Mouse (Mus musculus) testis, postnatal 14 days (tissue): Measurements from ENCODE around the gene Disc1.

Experiments used
- DNase-seq: peaks from one replicate; pipeline ENCODE4 v3.0.0; 2021; ENCODE audit warnings: low spot score

The Disc1 gene

GRCm38 (mm10) chr8:125066913-125067595 lies 13.1 kb downstream of the Disc1 start:
- no peak for DNase-seq

DNA sequence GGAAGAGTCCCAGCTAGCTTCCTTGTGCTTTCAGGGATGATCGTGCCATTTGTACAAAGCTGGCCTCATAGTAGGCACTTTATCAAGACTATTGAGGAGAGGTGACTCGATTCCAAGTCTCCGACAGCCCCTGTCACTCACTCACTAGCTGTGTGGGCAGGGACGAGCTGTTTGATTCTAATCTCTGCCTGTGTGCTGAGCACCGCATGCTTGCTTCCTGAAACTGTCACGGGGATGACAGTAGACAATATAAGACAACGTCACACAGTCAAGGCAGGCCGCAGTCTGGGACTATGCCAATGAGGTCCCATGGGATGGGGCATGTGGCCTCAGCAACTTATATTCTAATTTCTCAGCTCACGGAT lies 13.6 kb downstream of the Disc1 start:
- DNase-seq, result no peak

DNA sequence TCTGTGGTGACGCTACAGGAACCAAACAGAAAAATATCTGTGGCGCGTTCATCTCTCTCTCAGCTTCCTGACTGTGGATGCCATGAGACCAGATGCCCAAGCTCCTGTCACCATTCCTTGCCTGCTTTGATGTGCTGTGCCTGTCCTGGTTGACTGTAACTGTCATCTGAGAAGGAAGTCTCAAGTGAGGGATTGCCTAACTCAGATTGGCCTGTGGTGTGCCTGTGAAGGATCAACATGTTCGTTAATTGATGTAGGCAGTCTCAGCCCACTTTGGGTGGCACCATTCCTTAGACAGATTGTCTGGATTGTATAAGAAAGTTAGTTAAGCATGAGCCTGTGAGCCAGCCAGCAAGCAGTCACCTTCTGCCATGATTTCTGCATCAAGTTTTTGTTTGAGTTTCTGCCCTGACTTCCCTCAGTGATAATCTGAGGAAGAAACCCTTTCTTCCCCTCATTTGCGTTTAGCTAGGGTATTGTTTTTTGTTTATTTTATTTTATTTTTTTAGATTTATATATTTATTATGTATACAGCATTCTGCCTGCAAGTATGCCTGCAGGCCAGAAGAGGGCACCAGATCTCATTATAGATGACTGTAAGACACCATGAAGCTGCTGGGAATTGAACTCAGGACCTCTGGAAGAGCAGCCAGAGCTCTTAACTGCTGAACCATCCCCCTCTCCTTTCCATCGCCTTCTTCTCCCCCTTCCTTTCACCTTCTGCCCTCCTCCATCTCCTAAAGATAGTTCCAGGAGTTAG lies 14.3 kb downstream of the Disc1 start:
- no peak for DNase-seq

DNA sequence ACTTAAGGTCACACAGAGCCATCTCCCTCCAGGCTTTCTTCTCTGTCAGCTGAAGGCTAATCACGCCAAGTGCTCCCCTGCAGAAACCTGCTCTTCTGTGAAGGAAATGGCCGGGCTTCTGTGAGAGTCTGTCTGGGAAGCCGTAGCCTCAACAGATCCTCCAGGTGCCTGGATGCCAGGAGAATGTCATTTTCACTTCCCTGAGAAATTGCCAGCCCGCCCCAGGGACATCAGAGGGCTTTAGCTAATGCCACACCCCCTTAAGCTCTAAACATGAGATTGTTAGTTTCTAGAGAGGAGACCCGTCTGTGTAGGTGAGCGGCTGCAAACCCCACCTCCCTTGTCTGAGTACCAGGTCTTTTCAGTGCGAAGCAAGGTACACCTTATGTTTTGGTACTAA lies 15.3 kb downstream of the Disc1 start:
- no peak for DNase-seq

DNA sequence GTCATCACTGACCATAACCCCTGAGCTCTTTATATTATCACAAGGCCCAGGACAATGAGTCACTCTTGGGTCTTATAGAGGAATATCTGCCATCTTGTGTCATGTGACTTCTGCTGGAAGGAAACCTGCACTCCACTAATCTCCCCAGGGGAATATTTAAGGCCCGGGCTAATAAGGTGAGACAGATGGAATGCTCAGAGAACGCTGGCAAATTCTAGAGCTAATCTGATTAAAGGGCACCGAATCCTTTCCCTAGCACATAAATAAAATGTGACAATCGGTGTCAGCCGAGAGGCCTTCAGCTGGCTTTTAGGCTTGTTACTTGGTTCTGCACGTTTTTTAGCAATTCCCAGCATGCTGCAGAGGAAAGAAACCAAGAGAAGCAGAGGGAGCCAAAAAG lies 15.7 kb downstream of the Disc1 start:
- DNase-seq, result no peak

DNA sequence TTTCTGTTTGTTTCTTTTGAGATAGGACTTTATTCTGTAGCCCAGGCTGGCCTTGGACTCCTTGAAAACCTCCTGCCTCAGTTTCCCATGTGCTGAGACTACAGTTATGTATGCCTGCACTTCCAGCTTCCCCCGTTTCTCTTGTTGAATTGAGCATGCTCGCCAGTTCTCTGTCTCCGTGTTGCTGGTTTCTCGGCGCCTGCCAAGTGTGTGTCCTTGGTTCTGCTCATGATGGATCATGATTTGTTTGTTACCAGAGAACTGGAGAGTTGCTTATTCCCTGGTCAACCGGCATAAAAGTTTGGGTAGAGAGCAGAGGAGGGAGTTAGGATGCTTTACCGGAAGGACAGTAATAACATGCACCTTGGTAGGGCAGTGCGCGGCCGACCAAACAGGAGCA lies 20.1 kb downstream of the Disc1 start:
- DNase-seq, result no peak

DNA sequence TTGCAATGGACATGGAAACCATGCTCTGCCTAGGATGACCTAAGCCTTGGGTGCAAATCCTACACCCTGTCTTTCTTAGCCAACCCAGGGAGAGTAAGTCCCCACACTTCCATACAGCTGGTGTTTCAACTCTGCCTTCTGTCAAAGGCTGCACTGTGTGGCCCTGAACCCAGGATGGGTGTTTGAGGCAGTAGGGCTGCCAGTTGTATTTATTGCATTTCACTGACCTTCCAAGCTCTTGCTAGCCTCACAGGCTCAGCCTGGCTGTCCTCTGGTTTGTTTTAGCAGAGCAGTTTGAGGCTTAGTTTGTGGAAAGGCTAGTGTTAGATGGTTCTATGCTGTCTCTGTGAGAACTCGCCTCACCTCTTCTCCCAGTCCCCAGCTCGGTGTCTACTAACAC lies 20.6 kb downstream of the Disc1 start:
- no peak for DNase-seq

DNA sequence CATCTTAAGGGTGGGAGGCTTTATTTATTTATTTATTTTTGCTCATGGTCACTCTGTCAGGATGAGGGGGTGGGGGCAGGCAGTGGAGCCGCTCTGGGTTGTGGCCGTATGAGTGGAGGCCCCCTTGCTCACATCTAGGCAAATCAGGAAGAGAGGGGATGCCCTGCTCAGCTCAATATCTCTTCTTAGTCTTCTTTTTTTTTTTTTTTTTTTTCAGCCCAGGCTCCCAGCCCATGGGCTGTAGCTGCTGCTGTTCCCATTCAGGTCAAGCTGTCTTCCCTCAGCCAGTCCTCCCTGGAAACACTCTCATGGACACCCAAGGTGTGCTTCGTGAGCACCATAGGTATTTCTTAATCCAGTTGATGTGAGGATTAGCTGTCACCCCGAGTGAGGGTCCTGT lies 21.4 kb downstream of the Disc1 start:
- no peak for DNase-seq

DNA sequence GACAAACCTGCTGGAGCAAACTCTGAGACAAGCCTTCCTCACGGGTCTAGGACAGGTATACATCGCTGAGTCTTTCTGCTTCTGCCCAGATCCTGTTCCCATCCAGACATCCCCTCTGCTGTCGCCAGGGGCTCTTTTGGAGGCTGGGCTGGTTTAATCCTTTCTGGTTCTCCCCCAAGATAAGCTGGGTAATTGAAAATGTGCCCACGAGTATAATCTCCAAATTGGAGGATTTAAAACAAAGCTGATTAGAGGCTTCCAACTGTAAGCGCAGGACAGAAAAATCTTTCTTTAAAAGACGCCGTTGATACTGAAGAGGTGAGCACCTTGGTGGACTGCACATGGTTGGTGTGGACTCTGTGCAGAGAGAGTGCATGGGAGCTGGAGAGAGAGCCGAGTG lies 23.3 kb downstream of the Disc1 start:
- no peak for DNase-seq

GRCm38 (mm10) chr8:125078771-125079384 lies 24.9 kb downstream of the Disc1 start:
- no peak for DNase-seq

DNA sequence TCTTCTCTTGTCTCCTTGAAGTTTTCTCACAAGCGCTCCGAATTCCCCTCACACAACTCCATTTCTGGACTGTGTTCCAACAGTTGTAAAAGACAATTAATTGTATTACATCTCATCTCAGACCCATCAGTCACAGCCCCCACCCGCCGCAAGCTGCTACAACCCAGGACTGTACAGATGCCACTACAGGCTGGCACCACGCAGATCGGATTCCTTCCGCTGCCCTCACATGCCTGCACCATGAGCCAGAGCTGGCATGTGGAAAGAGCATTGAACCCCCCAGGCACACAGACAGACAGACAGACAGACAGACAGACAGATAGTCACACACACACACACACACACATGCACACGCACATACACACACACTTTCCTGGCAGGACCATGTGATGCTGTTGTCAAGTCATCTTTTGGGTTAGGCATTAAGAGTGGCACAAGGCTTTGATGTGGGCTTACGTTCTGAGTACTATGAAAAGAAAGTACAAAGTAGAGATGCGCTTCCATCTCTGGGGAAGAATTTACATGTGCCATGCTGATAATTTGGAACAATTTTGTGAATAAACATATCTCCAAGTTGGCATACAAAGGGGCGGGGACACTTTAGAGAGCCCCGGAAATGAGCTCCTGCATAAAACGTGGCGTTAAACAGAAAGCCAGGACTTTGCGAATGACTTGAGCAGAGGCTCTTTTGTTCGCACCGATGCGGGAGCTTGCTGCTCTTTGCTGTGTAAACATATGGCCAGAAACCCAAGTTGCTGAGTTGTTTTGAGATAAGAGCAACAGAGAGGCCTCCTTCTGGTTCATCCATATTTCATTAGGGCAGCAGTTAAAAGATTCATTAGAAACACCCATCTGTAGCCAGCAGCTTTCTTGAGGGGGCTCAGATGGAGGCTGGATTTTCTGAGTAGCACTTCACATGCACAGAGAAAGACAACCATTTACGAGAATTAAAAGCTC lies 26.7 kb downstream of the Disc1 start:
- DNase-seq, result no peak

- no peak for DNase-seq
These were observed 29.8 kb downstream of the Disc1 start for GRCm38 (mm10) chr8:125083746-125084145.

GRCm38 (mm10) chr8:125084523-125084922 lies 30.5 kb downstream of the Disc1 start:
- DNase-seq, result no peak

DNA sequence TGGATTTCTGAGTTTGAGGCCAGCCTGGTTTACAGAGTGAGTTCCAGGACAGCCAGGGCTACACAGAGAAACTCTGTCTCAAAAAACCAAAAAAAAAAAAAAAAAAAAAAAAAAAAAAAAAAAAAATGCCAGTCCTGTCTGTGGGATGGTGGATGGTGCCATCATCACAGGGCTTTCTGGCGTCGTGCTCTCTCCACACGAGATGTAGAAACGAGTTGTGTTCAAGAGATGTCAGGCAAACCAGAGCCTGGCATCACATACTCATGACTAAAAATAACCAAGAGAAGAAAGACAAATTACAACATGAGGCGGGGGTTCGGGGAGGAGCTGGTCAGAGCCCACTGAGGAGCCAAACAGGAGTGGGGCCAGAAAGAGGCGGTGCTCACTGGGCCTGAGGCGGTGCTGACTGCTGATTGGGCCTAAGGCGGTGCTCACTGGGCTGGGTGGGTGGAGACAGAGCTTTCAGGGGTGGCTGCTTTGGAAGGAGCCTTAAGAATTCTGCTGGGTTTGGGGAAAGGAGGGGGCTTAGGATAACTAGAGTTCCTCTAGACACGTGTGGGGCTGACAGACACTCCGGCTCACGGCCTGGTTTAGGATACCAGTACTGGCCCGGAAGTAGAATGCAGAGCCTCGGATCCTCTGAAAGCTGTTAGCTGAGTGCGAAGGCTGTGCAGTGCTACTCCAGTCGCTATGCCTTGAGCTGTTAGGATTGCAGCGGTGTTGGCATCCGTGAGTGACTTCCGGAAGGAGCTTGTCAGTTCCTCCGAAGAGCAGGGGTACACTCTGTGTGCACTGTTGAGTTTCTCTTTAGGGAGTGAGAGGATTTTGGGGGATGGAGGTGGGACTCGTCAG lies 37.1 kb downstream of the Disc1 start:
- peak; percentile 39 for DNase-seq

DNA sequence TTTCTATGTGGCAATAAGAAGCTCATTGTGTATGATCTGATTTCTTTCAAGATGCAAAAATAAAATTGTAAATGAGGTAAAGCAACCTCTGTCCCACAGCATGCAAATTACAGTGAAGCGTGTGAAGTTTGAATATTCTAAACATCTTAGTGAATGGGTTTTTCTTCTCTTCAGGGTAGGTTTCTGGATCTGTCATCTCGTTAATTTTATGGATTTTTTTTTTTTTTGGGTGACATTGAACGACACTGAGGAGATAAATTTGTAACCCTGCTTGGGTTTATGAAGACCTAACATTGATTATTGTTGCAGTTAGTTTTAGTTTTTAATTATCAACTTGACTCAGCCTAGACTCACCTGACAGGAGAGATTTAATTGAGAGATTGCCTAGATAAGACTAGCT lies 43.1 kb downstream of the Disc1 start:
- DNase-seq, result no peak

DNA sequence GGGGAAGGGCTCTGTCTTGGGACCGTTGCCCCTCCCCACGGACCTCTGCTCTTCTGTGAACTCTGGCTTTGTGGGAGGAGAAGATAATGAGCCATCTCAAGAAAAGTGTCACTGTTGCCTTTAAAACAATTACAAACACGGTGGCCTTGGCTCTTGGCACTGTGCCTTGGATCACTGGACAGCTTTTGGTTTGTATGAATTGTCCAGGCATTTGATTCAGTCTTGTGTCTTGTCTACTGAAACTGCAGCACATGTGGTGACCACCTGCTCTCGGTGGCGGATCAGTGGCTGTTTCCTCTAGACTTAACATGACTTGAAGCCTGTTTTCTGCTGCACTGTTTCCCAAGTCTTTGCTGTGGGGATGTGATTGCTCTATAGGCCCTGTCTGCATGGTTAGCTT lies 44.1 kb downstream of the Disc1 start:
- peak; percentile 38 for DNase-seq

DNA sequence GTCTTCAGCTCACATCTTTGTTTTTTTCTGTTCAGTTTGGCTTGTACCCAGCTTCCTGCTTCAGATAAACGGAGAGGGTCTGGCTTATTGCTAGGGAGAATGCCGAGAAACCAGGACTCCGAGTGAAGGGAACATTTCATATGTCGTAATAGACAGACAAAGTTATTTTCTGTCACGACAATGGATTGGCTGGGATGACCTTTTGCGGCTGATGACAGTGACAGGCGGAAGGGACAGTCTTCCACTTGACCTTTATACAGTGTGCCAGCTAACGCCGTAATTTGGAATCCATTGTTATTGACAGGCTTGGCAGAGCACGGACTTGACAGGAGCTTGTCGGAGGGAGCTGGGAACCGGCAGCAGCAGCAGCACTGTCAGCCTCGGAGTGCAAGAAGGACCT lies 48.3 kb downstream of the Disc1 start:
- no peak for DNase-seq

GRCm38 (mm10) chr8:125113171-125113570 lies 59.2 kb downstream of the Disc1 start:
- no peak for DNase-seq

DNA sequence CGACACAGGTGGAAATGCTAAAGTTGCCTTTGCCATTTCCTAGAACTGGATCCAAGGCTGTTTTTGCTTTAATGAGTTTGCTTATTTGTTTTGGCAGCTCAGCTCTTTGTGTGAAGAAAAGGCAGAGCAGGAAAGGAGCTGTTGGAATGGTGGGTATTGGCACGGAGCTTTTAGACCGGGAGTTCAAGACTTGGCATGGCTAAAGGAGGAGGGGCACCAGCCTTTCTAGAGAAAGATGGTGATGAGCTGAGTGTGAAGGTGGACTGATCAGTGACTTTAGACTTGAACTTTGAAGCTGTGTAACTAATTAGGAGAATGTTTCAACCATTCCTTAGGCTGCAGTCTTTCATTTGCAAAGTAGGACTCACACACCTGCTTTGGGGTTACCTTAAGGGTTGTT lies 59.8 kb downstream of the Disc1 start:
- no peak for DNase-seq

DNA sequence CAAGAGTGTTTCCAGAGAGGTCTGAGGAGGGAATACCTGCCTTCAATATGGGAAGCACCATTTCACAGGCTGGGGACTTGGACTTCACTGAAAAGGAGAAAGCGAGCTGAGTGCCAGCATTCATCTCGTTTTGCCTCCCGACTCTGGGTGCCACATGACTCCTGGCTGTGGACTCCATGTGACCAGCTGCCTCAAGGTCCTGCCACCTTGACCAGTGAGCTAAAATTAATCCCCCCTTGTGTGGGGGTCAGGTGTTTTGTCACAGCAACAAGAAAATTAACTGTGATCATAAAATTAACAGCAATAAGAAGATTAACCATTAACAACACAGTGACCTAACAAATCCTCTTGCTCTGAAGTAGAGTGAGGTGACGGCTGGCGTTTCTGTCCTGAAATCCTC lies 61.3 kb downstream of the Disc1 start:
- no peak for DNase-seq

DNA sequence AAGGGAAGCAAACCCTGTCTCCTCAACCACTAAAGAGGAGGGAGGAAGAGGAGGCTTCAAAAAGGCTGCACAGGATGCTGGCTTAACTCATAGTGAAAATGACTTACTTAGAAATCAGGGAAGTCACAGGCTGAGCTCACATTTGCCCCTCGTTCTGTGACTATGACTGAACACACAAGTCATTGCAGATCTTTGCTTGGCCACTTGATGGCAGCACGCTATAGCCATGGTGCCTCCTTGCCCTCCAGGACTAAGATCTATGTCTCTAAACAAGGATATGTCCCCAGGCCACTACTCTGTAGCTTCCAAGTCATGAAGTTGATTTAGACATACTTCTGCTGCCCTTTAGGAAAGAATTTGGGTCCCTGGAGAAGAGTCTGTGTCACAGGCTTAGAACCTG lies 62.6 kb downstream of the Disc1 start:
- DNase-seq, result no peak
